Mouse (Mus musculus) kidney, adult 2 months (tissue): ENCODE data around the gene Polr1e. TPM values are rescaled to one million over a fixed set of nuclear protein-coding genes. Genes with fewer than 3 reads are reported as not detected.

Source experiments
- DNase-seq: peaks from one replicate; pipeline ENCODE4 v3.0.0; 2021
- H3K27ac ChIP-seq: fragments of 200-500 bp; 2 replicates; pipeline ENCODE4 v1.5.1; 2012; ENCODE audit warnings: low read depth, low read length, control low read depth, inconsistent platforms; ENCODE audit not compliant: insufficient read depth
- H3K27me3 ChIP-seq: fragments of 200-500 bp; replicated peaks from 2 replicates; pipeline ENCODE4 v1.6.1; 2012; ENCODE audit warnings: mild to moderate bottlenecking, moderate library complexity, low read length, inconsistent platforms; ENCODE audit not compliant: control insufficient read depth, insufficient read depth
- H3K36me3 ChIP-seq: fragments of 200-500 bp; 2 replicates; pipeline ENCODE4 v1.6.1; 2012; ENCODE audit warnings: mild to moderate bottlenecking, moderate library complexity, low read length, inconsistent platforms; ENCODE audit not compliant: control insufficient read depth, insufficient read depth
- H3K4me1 ChIP-seq: fragments of 200-500 bp; 2 replicates; pipeline ENCODE4 v1.6.1; 2011; ENCODE audit warnings: low read length; ENCODE audit not compliant: control insufficient read depth, insufficient read depth
- H3K4me3 ChIP-seq: fragments of 200-500 bp; 2 replicates; pipeline ENCODE4 v1.5.1; 2011; ENCODE audit warnings: mild to moderate bottlenecking, low read depth, low read length, control low read depth; ENCODE audit not compliant: insufficient read depth
- CTCF ChIP-seq: fragments of 200-500 bp; conservative IDR thresholded peaks from 2 replicates; pipeline ENCODE4 v1.5.1; 2011; ENCODE audit warnings: low read depth, mild to moderate bottlenecking, control low read depth, low read length, moderate library complexity, mixed read lengths; ENCODE audit not compliant: insufficient read depth, insufficient read length
- POLR2A ChIP-seq: fragments of 200-500 bp; IDR thresholded peaks from one replicate; pipeline ENCODE4 v1.6.1; 2011; ENCODE audit warnings: low read depth, low read length, control low read depth
- WGBS: fragments of 180-500 bp; shearing (Covaris S2); methylation state at CpG from one replicate; pipeline ENCODE4 v1.1.7; 2018; 5-methylcytosine and 5-hydroxymethylcytosine counted together
- polyA plus RNA-seq: library from polyadenylated mRNA; depleted of rRNA; stranded (reverse); fragments of >200 nt; gene quantifications from 2 replicates; pipeline ENCODE4 v1.2.3, GENCODE M21; 2012

Polr1e gene
- polyA plus RNA-seq, 1 experiment, result 6.2 TPM

- H3K4me1 ChIP-seq, result peaks cover 9% of the 10 kb centered on the region; the same call in 1 of the 2 replicates
- peak; percentile 78 for DNase-seq
- H3K27me3 ChIP-seq, result no peaks in the 10 kb centered on the region
- H3K4me3 ChIP-seq, result no peak overlapping the region
- WGBS, result 11% methylated on average over 3 of the region's 3 CpGs
- H3K27ac ChIP-seq, result no peak overlapping the region
- H3K36me3 ChIP-seq, result no peaks in the 10 kb centered on the region
- no peak for TF ChIP-seq POLR2A
- TF ChIP-seq CTCF, result peak; percentile 66
Measured at GRCm38 (mm10) chr4:45015615-45016014, 2.8 kb upstream of the Polr1e start.

DNA sequence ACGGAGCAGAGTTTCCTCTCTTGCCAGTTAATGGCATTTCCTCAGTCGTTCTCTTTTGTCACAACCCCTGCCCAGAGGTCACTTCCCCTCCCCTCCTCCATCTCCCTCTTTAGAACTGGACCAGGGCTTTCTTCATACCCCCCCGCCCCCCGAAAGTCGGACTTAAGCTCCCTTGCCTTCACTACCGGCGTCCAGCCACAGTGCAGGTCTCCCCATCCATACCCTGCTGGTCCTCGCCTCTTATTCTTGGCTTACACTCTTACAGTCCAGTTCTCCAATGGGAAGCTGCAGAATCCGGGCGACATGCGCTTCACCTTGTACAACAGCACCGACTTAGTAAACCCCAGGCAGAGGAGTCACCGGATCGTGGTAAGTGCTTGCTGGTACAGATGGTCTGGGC, 626 bp downstream of the Polr1e start:
- TF ChIP-seq POLR2A (no peak), CTCF (no peak)
- WGBS, result 1% methylated on average over 14 of the region's 14 CpGs
- H3K27ac ChIP-seq, result no peak overlapping the region

GRCm38 (mm10) chr4:45026459-45026858, 8.1 kb downstream of the Polr1e start:
- no peak overlapping the region for H3K4me3 ChIP-seq
- no peaks in the 10 kb centered on the region for H3K4me1 ChIP-seq
- TF ChIP-seq POLR2A, result no peak
- TF ChIP-seq CTCF, result no peak
- WGBS, result 95% methylated on average over 4 of the region's 4 CpGs
- no peak overlapping the region for H3K27ac ChIP-seq
- no peak for DNase-seq
- H3K36me3 ChIP-seq, result no peaks in the 10 kb centered on the region
- H3K27me3 ChIP-seq, result no peaks in the 10 kb centered on the region

More for the DNA sequence above, 626 bp downstream of the Polr1e start:
- no peak for DNase-seq
- peaks cover 7% of the 10 kb centered on the region; the same call in 1 of the 2 replicates for H3K4me1 ChIP-seq
- H3K27me3 ChIP-seq, result no peaks in the 10 kb centered on the region
- no peaks in the 10 kb centered on the region for H3K36me3 ChIP-seq
- peak overlapping the region; percentile 88 for H3K4me3 ChIP-seq

DNA sequence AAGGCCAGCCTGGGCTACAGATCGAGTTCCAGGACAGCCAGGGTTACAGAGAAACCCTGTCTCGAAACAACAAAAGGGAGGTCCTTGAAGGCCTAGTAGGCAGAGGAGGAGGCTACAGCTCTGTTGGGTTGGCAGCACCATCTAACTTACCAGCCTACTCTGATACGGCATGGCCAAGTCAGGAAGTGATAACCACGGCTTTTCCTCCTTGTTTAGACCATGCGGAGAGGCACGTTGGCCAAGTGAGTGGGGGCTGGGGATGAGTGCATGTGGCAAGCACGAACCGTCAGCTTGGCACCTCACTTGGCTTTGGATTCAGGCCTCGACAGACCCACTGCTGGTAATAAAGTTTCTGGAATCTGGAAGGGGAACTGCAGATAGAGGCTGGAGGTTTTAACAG, 14.2 kb downstream of the Polr1e start:
- no peak for TF ChIP-seq CTCF
- TF ChIP-seq POLR2A, result no peak
- no peaks in the 10 kb centered on the region for H3K36me3 ChIP-seq
- H3K27me3 ChIP-seq, result no peaks in the 10 kb centered on the region
- no peak for DNase-seq
- no peak overlapping the region for H3K4me3 ChIP-seq
- no peak overlapping the region for H3K27ac ChIP-seq
- 89% methylated on average over 9 of the region's 9 CpGs for WGBS
- peaks cover 13% of the 10 kb centered on the region for H3K4me1 ChIP-seq

GRCm38 (mm10) chr4:45034693-45035628, 16.6 kb downstream of the Polr1e start:
- Histone ChIP-seq H3K4me3 (no peak overlapping the region), H3K4me1 (peaks cover 19% of the 10 kb centered on the region), H3K36me3 (no peaks in the 10 kb centered on the region), H3K27ac (peak overlapping the region; percentile 75), H3K27me3 (no peaks in the 10 kb centered on the region)
- DNase-seq, result peak; percentile 90
- no peak for TF ChIP-seq CTCF
- TF ChIP-seq POLR2A, result no peak
- WGBS, result 44% methylated on average over 16 of the region's 16 CpGs

GRCm38 (mm10) chr4:45036048-45036447, 17.7 kb downstream of the Polr1e start:
- no peak overlapping the region for H3K4me3 ChIP-seq
- 89% methylated on average over 10 of the region's 10 CpGs for WGBS
- peak overlapping the region; percentile 37; the same call in 1 of the 2 replicates for H3K27ac ChIP-seq
- H3K36me3 ChIP-seq, result no peaks in the 10 kb centered on the region
- H3K27me3 ChIP-seq, result no peaks in the 10 kb centered on the region
- no peak for TF ChIP-seq POLR2A
- H3K4me1 ChIP-seq, result peaks cover 24% of the 10 kb centered on the region
- DNase-seq, result no peak

DNA sequence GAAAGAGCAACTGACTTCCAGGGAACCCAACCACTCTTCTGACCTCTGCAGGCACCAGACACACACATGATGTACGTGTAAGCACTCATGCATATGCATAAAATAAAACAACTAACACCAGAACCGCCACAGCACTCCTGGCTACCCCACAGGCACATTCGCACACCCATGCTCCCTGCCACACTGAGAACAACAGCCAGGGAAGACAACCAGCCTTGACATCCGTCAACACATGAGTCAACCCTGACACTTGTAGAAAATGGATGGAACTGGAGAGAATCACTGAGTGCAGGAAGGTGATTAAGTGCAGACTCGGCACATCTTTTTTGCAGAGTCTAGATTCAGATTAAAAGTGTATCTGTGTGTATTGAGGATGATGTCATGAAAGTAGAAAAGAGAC, 18.2 kb downstream of the Polr1e start:
- 85% methylated on average over 5 of the region's 5 CpGs for WGBS
- peaks cover 24% of the 10 kb centered on the region for H3K4me1 ChIP-seq
- DNase-seq, result no peak
- no peak overlapping the region for H3K27ac ChIP-seq
- H3K36me3 ChIP-seq, result no peaks in the 10 kb centered on the region
- TF ChIP-seq POLR2A (no peak), CTCF (no peak)
- H3K27me3 ChIP-seq, result no peaks in the 10 kb centered on the region
- no peak overlapping the region for H3K4me3 ChIP-seq
